Mouse (Mus musculus): ENCODE measurements around the gene Setd1b.
"Not testable (repeated sequence)": the region's sequence is repeated elsewhere in the genome, so short reads cannot be mapped to it uniquely, and the experiment has no call there.

Setd1b gene

GRCm38 (mm10) chr5:123201987-123202386, 60.0 kb downstream of the Setd1b start:
- DNase-seq (ENCODE audit: low read depth, low spot score) = no peak

- DNase-seq (ENCODE audit: low read depth, low spot score) = not testable (repeated sequence)
These were observed 60.8 kb downstream of the Setd1b start for GRCm38 (mm10) chr5:123202771-123203170.

GRCm38 (mm10) chr5:123203591-123203990, 61.6 kb downstream of the Setd1b start:
- DNase-seq (ENCODE audit: low read depth, low spot score) = not testable (repeated sequence)

All from forelimb bud, embryonic 11.5 days (tissue).